Mouse (Mus musculus) brain, embryonic 14.5 days (tissue): ENCODE measurements at regions not wholly inside any gene's neighbourhood (a gene's known extent, or its start where the extent isn't known, plus 50 kb on each side); places are given as distances from the start of the nearest gene placed in this dataset.

Source experiments
- CTCF ChIP-seq: fragments of 200-500 bp; IDR thresholded peaks from 2 replicates; pipeline ENCODE4 v1.5.1; 2012; ENCODE audit warnings: inconsistent platforms, mild to moderate bottlenecking, moderate library complexity, borderline replicate concordance; ENCODE audit not compliant: insufficient read depth, insufficient read length; ENCODE audit errors: extremely low read depth
- POLR2A ChIP-seq: fragments of 200-500 bp; IDR thresholded peaks from 2 replicates; pipeline ENCODE4 v1.6.1; 2012; ENCODE audit warnings: mild to moderate bottlenecking, inconsistent platforms, borderline replicate concordance; ENCODE audit not compliant: poor library complexity, insufficient read depth, insufficient read length, severe bottlenecking; ENCODE audit errors: extremely low read depth

DNA sequence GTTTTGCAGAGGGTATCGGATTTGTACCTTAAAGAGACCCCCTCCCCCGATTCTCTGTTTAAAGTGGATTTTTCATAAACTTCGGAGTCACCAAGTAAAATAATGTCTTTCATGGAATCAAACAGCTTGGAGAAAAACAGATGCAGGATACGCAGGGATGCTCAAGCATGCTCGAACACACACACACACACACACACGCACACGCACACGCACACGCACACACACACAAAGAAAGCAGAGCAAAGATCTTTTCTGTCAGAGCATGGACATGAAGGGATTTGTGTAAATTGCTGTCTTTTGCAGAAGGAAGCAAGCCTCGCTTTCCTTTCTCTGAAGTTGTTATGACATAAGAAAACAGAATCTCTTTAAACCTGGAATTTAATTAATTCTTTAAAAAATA lies 178.2 kb downstream of the Tfap2c start:
- no peak for TF ChIP-seq POLR2A
- no peak for TF ChIP-seq CTCF
